ENCODE assay signal across 12 mouse cellular contexts in the genomic region with DNA sequence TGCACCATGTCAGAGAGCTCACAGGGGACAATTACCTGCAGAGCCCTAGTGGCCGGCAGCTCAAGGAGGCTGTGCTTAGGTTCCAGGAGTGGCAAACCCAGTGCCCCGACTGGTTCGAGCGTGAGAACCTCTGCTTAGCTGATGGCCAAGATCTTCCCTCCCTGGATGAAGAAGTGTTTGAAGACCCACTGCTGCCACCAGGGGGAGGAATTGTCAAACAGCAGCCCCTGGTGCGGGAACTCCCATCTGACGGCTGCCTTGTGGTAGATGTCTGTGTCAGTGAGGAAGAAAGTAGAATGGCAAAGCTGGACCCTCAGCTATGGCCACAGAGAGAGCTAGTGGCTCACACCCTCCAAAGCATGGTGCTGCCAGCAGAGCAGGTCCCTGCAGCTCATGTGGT. TPM values are rescaled to one million over a fixed set of nuclear protein-coding genes. Genes with fewer than 3 reads are reported as not detected.
DNase-seq lines count a peak whose midpoint lies in the region; ATAC-seq and TF ChIP-seq lines count a peak whose summit lies in the region.
"Had no signal": no experiment of that assay in that cellular context is flagged by ENCODE, and none has a peak within 500 bp of the region (broad histone marks: within the 10 kb centered on the region; RNA-seq: fewer than 3 reads in every experiment).

No protein-coding gene starts in this region.

- ATAC-seq in liver, postnatal 0 days, result no peak
- ATAC-seq in cerebellum, adult (ENCODE audit: insufficient number of reproducible peaks, low FRiP score, low TSS enrichment), result no peak
- ATAC-seq in hindbrain, embryonic 14.5 days (ENCODE audit: low FRiP score), result no peak
- no peak for ATAC-seq in forebrain, embryonic 16.5 days
- ATAC-seq: forebrain, embryonic 15.5 days had no signal

- H3K27ac ChIP-seq in thymus, adult 2 months (ENCODE audit: control insufficient read depth, insufficient read depth, low read length), result no peak overlapping the region
- H3K27ac ChIP-seq in liver, postnatal 0 days (ENCODE audit: low read depth), result no peak overlapping the region
- no peak overlapping the region for H3K27ac ChIP-seq in hindbrain, embryonic 14.5 days
- no peak overlapping the region for H3K27ac ChIP-seq in forebrain, embryonic 16.5 days (ENCODE audit: low read length)
- H3K27ac ChIP-seq: forebrain, embryonic 15.5 days; lung, embryonic 15.5 days; neural tube, embryonic 12.5 days had no signal

- no peaks in the 10 kb centered on the region for H3K9me3 ChIP-seq in liver, postnatal 0 days (ENCODE audit: low read length)
- no peaks in the 10 kb centered on the region for H3K9me3 ChIP-seq in hindbrain, embryonic 14.5 days (ENCODE audit: control insufficient read depth, low read length)
- H3K9me3 ChIP-seq in forebrain, embryonic 16.5 days (ENCODE audit: control insufficient read depth, low read length), result no peaks in the 10 kb centered on the region
- H3K9me3 ChIP-seq: forebrain, embryonic 15.5 days; lung, embryonic 15.5 days; neural tube, embryonic 12.5 days had no signal

- TF ChIP-seq POLR2A in thymus, adult 2 months (IDR thresholded peaks at IDR 0.05; ENCODE audit: control insufficient read depth, extremely low read depth, insufficient read depth, low read length, poor library complexity), result no peak

- H3K27me3 ChIP-seq in thymus, adult 2 months (ENCODE audit: control insufficient read depth, insufficient read depth, low read length), result no peaks in the 10 kb centered on the region
- no peaks in the 10 kb centered on the region for H3K27me3 ChIP-seq in liver, postnatal 0 days (ENCODE audit: insufficient read depth, low read length)
- no peaks in the 10 kb centered on the region for H3K27me3 ChIP-seq in hindbrain, embryonic 14.5 days (ENCODE audit: control insufficient read depth, insufficient read depth, low read length)
- no peaks in the 10 kb centered on the region for H3K27me3 ChIP-seq in forebrain, embryonic 16.5 days (replicated peaks; ENCODE audit: control insufficient read depth, insufficient read depth, low read length)
- H3K27me3 ChIP-seq: forebrain, embryonic 15.5 days; lung, embryonic 15.5 days; neural tube, embryonic 12.5 days had no signal

- H3K9ac ChIP-seq in liver, postnatal 0 days (replicated peaks), result no peak overlapping the region
- no peak overlapping the region for H3K9ac ChIP-seq in hindbrain, embryonic 14.5 days
- no peak overlapping the region for H3K9ac ChIP-seq in forebrain, embryonic 16.5 days (replicated peaks; ENCODE audit: low read depth, low read length)
- H3K9ac ChIP-seq: forebrain, embryonic 15.5 days; lung, embryonic 15.5 days; neural tube, embryonic 12.5 days had no signal

- peak; percentile 35; the same call in 1 of the 2 replicates for TF ChIP-seq CTCF in thymus, adult 2 months (IDR thresholded peaks at IDR 0.05; ENCODE audit: borderline replicate concordance, control insufficient read depth, extremely low read depth, insufficient read depth, low read length, poor library complexity)
- TF ChIP-seq CTCF in liver, postnatal 0 days (IDR thresholded peaks at IDR 0.05; ENCODE audit: low read depth), result peak; percentile 67

- H3K4me3 ChIP-seq in thymus, adult 2 months (ENCODE audit: control insufficient read depth, insufficient read depth, low read length), result no peak overlapping the region
- no peak overlapping the region for H3K4me3 ChIP-seq in liver, postnatal 0 days (ENCODE audit: low read depth, low read length)
- no peak overlapping the region for H3K4me3 ChIP-seq in hindbrain, embryonic 14.5 days (replicated peaks; ENCODE audit: low read length)
- no peak overlapping the region for H3K4me3 ChIP-seq in forebrain, embryonic 16.5 days (replicated peaks; ENCODE audit: low read length)
- H3K4me3 ChIP-seq: forebrain, embryonic 15.5 days; lung, embryonic 15.5 days; neural tube, embryonic 12.5 days had no signal

- peaks cover 66% of the 10 kb centered on the region for H3K36me3 ChIP-seq in thymus, adult 2 months (ENCODE audit: control insufficient read depth, insufficient read depth, low read length)
- H3K36me3 ChIP-seq in liver, postnatal 0 days (replicated peaks; ENCODE audit: insufficient read depth, low read length), result peaks cover 62% of the 10 kb centered on the region
- 0 out of 2 replicates have a peak, but pooled peaks cover 3% of the 10 kb centered on the region for H3K36me3 ChIP-seq in hindbrain, embryonic 14.5 days (replicated peaks; ENCODE audit: control insufficient read depth, insufficient read depth)
- H3K36me3 ChIP-seq in forebrain, embryonic 16.5 days (ENCODE audit: control insufficient read depth, insufficient read depth), result no peaks in the 10 kb centered on the region

- 94% methylated on average over 6 of the region's 6 CpGs for WGBS in thymus, adult 2 months
- WGBS in liver, postnatal 0 days (ENCODE audit: insufficient replicate concordance), result 86% methylated on average over 6 of the region's 6 CpGs
- 85% methylated on average over 6 of the region's 6 CpGs for WGBS in hindbrain, embryonic 14.5 days
- WGBS in forebrain, embryonic 16.5 days, result 87% methylated on average over 6 of the region's 6 CpGs

- peak; percentile 18 for DNase-seq in kidney, adult 18-20 months
- DNase-seq in kidney, adult 11 months, result no peak
- peak; percentile 45 for DNase-seq in thymus, adult 2 months
- DNase-seq in thymus, adult 18-20 months, result no peak
- DNase-seq in liver, postnatal 0 days, result peak; percentile 51
- no peak for DNase-seq in hindbrain, embryonic 14.5 days (ENCODE audit: low spot score)
- DNase-seq: cerebellum, postnatal 14 days had no signal

- no peak overlapping the region for H3K4me2 ChIP-seq in liver, postnatal 0 days (ENCODE audit: low read depth, low read length)
- no peak overlapping the region for H3K4me2 ChIP-seq in hindbrain, embryonic 14.5 days (replicated peaks)
- no peak overlapping the region for H3K4me2 ChIP-seq in forebrain, embryonic 16.5 days (ENCODE audit: low read length)
- H3K4me2 ChIP-seq: forebrain, embryonic 15.5 days; lung, embryonic 15.5 days; neural tube, embryonic 12.5 days had no signal

- no peak for TF ChIP-seq EP300 in liver, postnatal 0 days (IDR thresholded peaks at IDR 0.05; ENCODE audit: low read depth)

- peaks cover 24% of the 10 kb centered on the region for H3K4me1 ChIP-seq in thymus, adult 2 months (replicated peaks; ENCODE audit: control insufficient read depth, insufficient read depth, low read length)
- H3K4me1 ChIP-seq in liver, postnatal 0 days (ENCODE audit: insufficient read depth), result peaks cover 36% of the 10 kb centered on the region
- no peaks in the 10 kb centered on the region for H3K4me1 ChIP-seq in hindbrain, embryonic 14.5 days (replicated peaks; ENCODE audit: control insufficient read depth, insufficient read depth, low read length)
- no peaks in the 10 kb centered on the region for H3K4me1 ChIP-seq in forebrain, embryonic 16.5 days (replicated peaks; ENCODE audit: control insufficient read depth, insufficient read depth, low read length)
- H3K4me1 ChIP-seq: neural tube, embryonic 12.5 days had no signal

RNA-seq across cellular contexts. Expression of a gene that starts 12.1 kb away (rescaled TPM):
- polyA plus RNA-seq in thymus, adult 2 months (2012; rRNA removed), result 1.2 and 1.4 TPM in 2 replicates
- not detected in 2 replicates for polyA plus RNA-seq in liver, postnatal 0 days (2015; fragmentation: Nextera tagmentation; extraction: Ambion mirVana)
- polyA plus RNA-seq in hindbrain, embryonic 14.5 days (2014; fragmentation: Nextera tagmentation; extraction: Ambion mirVana), result 3.2 and 4.3 TPM in 2 replicates
- 3.3 and 3.5 TPM in 2 replicates for polyA plus RNA-seq in forebrain, embryonic 16.5 days (2015; fragmentation: Nextera tagmentation; extraction: Ambion mirVana)

RNA-seq across cellular contexts. Expression of a gene that starts 18.5 kb away (rescaled TPM):
- 198 and 199 TPM in 2 replicates for polyA plus RNA-seq in thymus, adult 2 months (2012; rRNA removed)
- 9.4 and 10.6 TPM in 2 replicates for polyA plus RNA-seq in liver, postnatal 0 days (2015; fragmentation: Nextera tagmentation; extraction: Ambion mirVana)
- 2.2 and 3.6 TPM in 2 replicates for polyA plus RNA-seq in hindbrain, embryonic 14.5 days (2014; fragmentation: Nextera tagmentation; extraction: Ambion mirVana)
- polyA plus RNA-seq in forebrain, embryonic 16.5 days (2015; fragmentation: Nextera tagmentation; extraction: Ambion mirVana), result 4.6 and 5.3 TPM in 2 replicates

RNA-seq across cellular contexts. Expression of a gene that starts 49.6 kb away (rescaled TPM):
- 62.4 and 74.5 TPM in 2 replicates for polyA plus RNA-seq in thymus, adult 2 months (2012; rRNA removed)
- polyA plus RNA-seq in liver, postnatal 0 days (2015; fragmentation: Nextera tagmentation; extraction: Ambion mirVana), result 6.6 and 7.1 TPM in 2 replicates
- polyA plus RNA-seq in hindbrain, embryonic 14.5 days (2014; fragmentation: Nextera tagmentation; extraction: Ambion mirVana), result 9.6 and 13.4 TPM in 2 replicates
- polyA plus RNA-seq in forebrain, embryonic 16.5 days (2015; fragmentation: Nextera tagmentation; extraction: Ambion mirVana), result 15.3 and 16.4 TPM in 2 replicates

Comparison
In these comparisons a context has a peak if more than half of its experiments do, and no peak if none do; other contexts are left out.
1. DNase-seq: peak in kidney, adult 18-20 months (single experiment), thymus, adult 2 months (single experiment) and liver, postnatal 0 days (single experiment); none in kidney, adult 11 months (single experiment), thymus, adult 18-20 months (0 of 2) and hindbrain, embryonic 14.5 days (single experiment).
2. RNA of a gene that starts 18.5 kb away (polyA plus RNA-seq): 198 to 199 TPM in thymus, adult 2 months; 9.4 to 10.6 TPM in liver, postnatal 0 days, 4.6 to 5.3 TPM in forebrain, embryonic 16.5 days and 2.2 to 3.6 TPM in hindbrain, embryonic 14.5 days; every median in the first group is over 10 times any median in the second.